Mouse (Mus musculus) spleen, adult 18-20 months (tissue): ENCODE data around the gene Olfr1305.

Experiments used
- DNase-seq, 2 experiments: peaks; one replicate each; pipeline ENCODE4 v3.0.0; 2022; ENCODE audit warnings: mixed read lengths in 2 of 2

The Olfr1305 gene

DNA sequence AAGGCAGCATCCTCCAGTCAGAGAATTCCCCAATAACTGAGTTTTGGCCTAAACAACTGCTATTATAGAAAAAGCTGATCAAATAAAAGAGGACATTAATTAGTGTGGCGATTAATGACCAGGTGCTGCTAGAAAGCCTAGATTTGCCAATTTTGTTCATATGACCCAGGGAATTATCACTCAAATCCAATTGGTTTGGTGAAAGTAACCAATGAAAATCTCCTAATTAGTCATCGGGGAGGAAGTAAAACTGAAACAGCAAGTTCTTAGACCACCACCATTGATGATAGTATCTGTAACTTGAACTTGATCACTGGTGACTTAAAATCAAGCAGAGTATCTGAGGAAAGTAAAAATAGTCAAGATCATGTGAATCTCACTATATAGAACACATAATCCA is at the start of gene Olfr1305:
TSS of gene Olfr1305 (minus strand) at position 101 of the 400 bp plus-strand sequence.
- no peak for DNase-seq

DNA sequence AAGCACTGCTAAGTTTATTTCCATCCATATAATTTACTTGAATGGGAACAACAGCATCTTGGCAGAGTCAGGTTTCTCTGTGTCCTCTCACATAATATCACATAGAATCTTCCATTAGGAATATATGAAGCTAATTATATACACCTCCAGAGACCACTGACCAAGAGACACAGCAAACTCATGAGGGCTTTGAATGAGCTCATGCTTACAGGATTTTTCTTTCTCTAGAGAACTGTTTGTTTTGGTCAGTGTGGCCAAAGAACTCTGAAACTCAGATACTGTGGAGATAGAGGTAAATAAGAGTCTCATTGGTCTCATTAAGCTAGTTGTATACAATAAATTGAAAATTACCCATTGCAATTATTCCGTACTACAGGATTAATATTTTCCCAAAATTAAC is 39.2 kb upstream of the Olfr1305 start, which contains the start of gene Olfr1306:
TSS of gene Olfr1306 (minus strand) at position 101 of the 400 bp plus-strand sequence.
- DNase-seq = no peak

DNA sequence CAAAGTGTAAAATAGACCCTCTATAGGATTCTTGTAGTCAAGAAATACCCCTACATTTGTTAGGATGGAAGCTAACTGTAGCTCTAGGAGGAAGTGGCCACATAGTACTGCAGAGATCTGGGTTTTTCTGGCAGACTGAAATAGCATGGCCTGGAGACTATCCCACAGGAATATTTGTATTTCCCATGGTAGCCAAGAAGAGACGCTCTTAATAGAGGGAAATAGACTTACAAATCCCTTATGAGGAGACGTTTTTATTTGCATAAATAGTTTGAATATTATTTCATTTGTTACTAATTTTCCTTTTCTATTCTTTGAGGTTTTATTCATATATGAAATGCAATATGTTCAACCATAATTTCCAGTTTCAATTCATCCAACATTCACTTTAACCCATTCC is 56.7 kb downstream of the Olfr1305 start, which contains the start of gene Olfr1303:
TSS of gene Olfr1303 (minus strand) at position 101 of the 400 bp plus-strand sequence.
- no peak for DNase-seq
